ENCODE assay signal across 14 mouse cellular contexts in genomic region chr5:74420615-74421132, GRCm38 (mm10).
DNase-seq lines count a peak whose midpoint lies in the region.
"Had no signal": no experiment of that assay in that cellular context is flagged by ENCODE, and none has a peak within 500 bp of the region (broad histone marks: within the 10 kb centered on the region; RNA-seq: fewer than 3 reads in every experiment).

No protein-coding gene starts in this region.

- intact Hi-C loops in left cerebral cortex, postnatal 14 days (cut with DNase I), result no loop called here

- DNase-seq in left cerebral cortex, adult 18-20 months (ENCODE audit: low spot score in 2 of 2), result peak; percentile 14 to 30
- DNase-seq in left cerebral cortex, postnatal 14 days (ENCODE audit: low spot score in 2 of 2), result no peak
- peak; percentile 19 for DNase-seq in thymus, postnatal 0 days (ENCODE audit: low spot score)
- no peak for DNase-seq in thymus, postnatal 4 days
- DNase-seq in c-Kit-positive CD71-negative TER-119-negative erythroid progenitor cells, embryonic 14.5 days (ENCODE audit: low read depth), result peak; percentile 7
- peak; percentile 17 for DNase-seq in thymus, postnatal 25 days
- no peak for DNase-seq in layer of hippocampus, adult 18-20 months (ENCODE audit: low spot score in 2 of 2)
- DNase-seq in adrenal gland, postnatal 25 days, result no peak
- DNase-seq: adrenal gland, postnatal 14 days; cerebellum, adult 11-12 months; cerebellum, postnatal 10 days; forebrain, postnatal 0 days; lung, embryonic 14.5 days; midbrain, embryonic 14.5 days had no signal

Comparison
In these comparisons a context has a peak if more than half of its experiments do, and no peak if none do; other contexts are left out.
1. DNase-seq: peak in left cerebral cortex, adult 18-20 months (2 of 2), thymus, postnatal 0 days (single experiment), c-Kit-positive CD71-negative TER-119-negative erythroid progenitor cells, embryonic 14.5 days (single experiment) and thymus, postnatal 25 days (single experiment); none in left cerebral cortex, postnatal 14 days (0 of 2), thymus, postnatal 4 days (single experiment), layer of hippocampus, adult 18-20 months (0 of 2) and adrenal gland, postnatal 25 days (single experiment).